Mouse (Mus musculus) kidney, adult 2 months (tissue): Measurements from ENCODE around the gene Olfr113. TPM values are rescaled to one million over a fixed set of nuclear protein-coding genes. Genes with fewer than 3 reads are reported as not detected.
"Not testable (repeated sequence)": the region's sequence is repeated elsewhere in the genome, so short reads cannot be mapped to it uniquely, and the experiment has no call there.

ENCODE experiments used
- DNase-seq: peaks from one replicate; pipeline ENCODE4 v3.0.0; 2021
- H3K27ac ChIP-seq: fragments of 200-500 bp; 2 replicates; pipeline ENCODE4 v1.5.1; 2012; ENCODE audit warnings: low read depth, low read length, control low read depth, inconsistent platforms; ENCODE audit not compliant: insufficient read depth
- H3K27me3 ChIP-seq: fragments of 200-500 bp; replicated peaks from 2 replicates; pipeline ENCODE4 v1.6.1; 2012; ENCODE audit warnings: mild to moderate bottlenecking, moderate library complexity, low read length, inconsistent platforms; ENCODE audit not compliant: control insufficient read depth, insufficient read depth
- H3K36me3 ChIP-seq: fragments of 200-500 bp; 2 replicates; pipeline ENCODE4 v1.6.1; 2012; ENCODE audit warnings: mild to moderate bottlenecking, moderate library complexity, low read length, inconsistent platforms; ENCODE audit not compliant: control insufficient read depth, insufficient read depth
- H3K4me1 ChIP-seq: fragments of 200-500 bp; 2 replicates; pipeline ENCODE4 v1.6.1; 2011; ENCODE audit warnings: low read length; ENCODE audit not compliant: control insufficient read depth, insufficient read depth
- H3K4me3 ChIP-seq: fragments of 200-500 bp; 2 replicates; pipeline ENCODE4 v1.5.1; 2011; ENCODE audit warnings: mild to moderate bottlenecking, low read depth, low read length, control low read depth; ENCODE audit not compliant: insufficient read depth
- CTCF ChIP-seq: fragments of 200-500 bp; conservative IDR thresholded peaks from 2 replicates; pipeline ENCODE4 v1.5.1; 2011; ENCODE audit warnings: low read depth, mild to moderate bottlenecking, control low read depth, low read length, moderate library complexity, mixed read lengths; ENCODE audit not compliant: insufficient read depth, insufficient read length
- POLR2A ChIP-seq: fragments of 200-500 bp; IDR thresholded peaks from one replicate; pipeline ENCODE4 v1.6.1; 2011; ENCODE audit warnings: low read depth, low read length, control low read depth
- WGBS: fragments of 180-500 bp; shearing (Covaris S2); methylation state at CpG from one replicate; pipeline ENCODE4 v1.1.7; 2018; 5-methylcytosine and 5-hydroxymethylcytosine counted together
- polyA plus RNA-seq: library from polyadenylated mRNA; depleted of rRNA; stranded (reverse); fragments of >200 nt; gene quantifications from 2 replicates; pipeline ENCODE4 v1.2.3, GENCODE M21; 2012; rRNA removed

Gene Olfr113
- polyA plus RNA-seq: not detected in 2 replicates

DNA sequence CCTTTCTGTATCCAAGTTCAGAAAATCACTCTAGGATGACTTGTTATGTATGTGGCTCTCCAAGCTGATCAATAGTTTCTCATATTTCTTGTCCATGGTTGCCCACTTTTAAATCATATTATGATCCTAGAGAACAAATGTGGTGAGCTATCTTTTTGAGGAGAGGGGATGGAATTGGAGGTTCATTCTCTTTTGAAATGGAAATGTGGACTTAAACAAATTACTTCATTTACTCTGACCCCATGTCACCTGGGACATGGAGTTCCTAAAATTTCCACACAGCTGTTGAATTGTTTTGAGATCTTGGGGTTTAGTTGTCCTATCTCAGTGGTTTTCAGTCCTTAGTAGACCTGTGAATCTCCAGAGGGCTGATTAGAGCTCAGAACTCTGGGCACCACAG, at the start of gene Olfr113:
TSS of gene Olfr113 (minus strand) at position 101 of the 400 bp plus-strand sequence.
- no peak for DNase-seq
- TF ChIP-seq POLR2A (no peak), CTCF (no peak)
- no peaks in the 10 kb centered on the region for H3K4me1 ChIP-seq

DNA sequence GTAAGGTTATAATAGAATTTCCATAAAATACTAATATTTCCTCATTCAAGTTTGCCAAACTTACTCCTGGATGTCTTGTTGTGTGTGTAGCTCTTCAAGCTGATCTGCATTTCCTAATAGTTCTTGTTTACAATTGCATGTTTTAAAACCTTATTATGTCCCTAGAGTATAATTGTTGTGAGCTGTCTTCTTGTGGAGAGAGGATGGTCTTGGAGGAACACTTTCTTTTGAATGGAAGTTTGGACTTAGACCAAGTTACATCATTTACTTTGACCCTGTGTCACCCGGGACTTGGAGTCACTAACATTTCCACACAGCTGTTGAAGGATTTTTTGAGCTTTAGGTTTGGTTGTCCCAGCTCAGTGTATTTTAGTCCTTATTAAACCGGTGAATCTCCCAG, 49.5 kb upstream of the Olfr113 start, which contains the start of the genes Olfr115 and Olfr116:
TSS of gene Olfr115 (minus strand) at position 101 of the 400 bp plus-strand sequence.
TSS of gene Olfr116 (minus strand) at position 191 of the 400 bp plus-strand sequence.
- Histone ChIP-seq H3K27ac (no peak within 1 kb of the TSS), H3K27me3 (no peaks in the 10 kb centered on the region), H3K4me3 (no peak within 1 kb of the TSS), H3K4me1 (no peaks in the 10 kb centered on the region), H3K36me3 (no peaks in the 10 kb centered on the region)
- no peak for DNase-seq
- no peak for TF ChIP-seq CTCF
- TF ChIP-seq POLR2A: no peak
- WGBS: 80% methylated on average over 2 of the region's 2 CpGs

More for the DNA sequence above, at the start of gene Olfr113:
- H3K4me3 ChIP-seq: no peak within 1 kb of the TSS
- H3K27ac ChIP-seq: no peak within 1 kb of the TSS
- no peaks in the 10 kb centered on the region for H3K36me3 ChIP-seq
- no peaks in the 10 kb centered on the region for H3K27me3 ChIP-seq

DNA sequence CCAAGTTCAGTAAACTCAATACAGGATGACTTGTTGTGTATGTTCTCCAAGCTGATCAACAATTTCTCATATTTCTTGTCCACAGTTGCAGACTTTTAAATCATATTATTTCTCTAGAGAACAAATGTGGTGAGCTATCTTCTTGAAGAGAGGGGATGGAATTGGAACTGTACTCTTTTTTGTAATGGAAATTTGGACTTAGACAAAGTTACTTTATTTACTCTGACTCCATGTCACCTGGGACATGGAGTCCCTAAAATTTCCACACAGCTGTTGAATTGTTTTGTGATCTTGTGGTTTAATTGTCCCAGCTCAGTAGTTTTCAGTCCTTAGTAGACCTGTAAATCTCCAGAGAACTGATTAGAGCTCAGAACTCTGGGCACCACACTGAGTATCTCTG, 15.2 kb upstream of the Olfr113 start, which contains the start of gene Olfr114:
TSS of gene Olfr114 (minus strand) at position 101 of the 400 bp plus-strand sequence.
- H3K27ac ChIP-seq: no peak within 1 kb of the TSS
- H3K27me3 ChIP-seq: no peaks in the 10 kb centered on the region
- no peak for DNase-seq
- no peaks in the 10 kb centered on the region for H3K36me3 ChIP-seq
- no peak within 1 kb of the TSS for H3K4me3 ChIP-seq
- H3K4me1 ChIP-seq: no peaks in the 10 kb centered on the region
- TF ChIP-seq CTCF (no peak), POLR2A (no peak)

DNA sequence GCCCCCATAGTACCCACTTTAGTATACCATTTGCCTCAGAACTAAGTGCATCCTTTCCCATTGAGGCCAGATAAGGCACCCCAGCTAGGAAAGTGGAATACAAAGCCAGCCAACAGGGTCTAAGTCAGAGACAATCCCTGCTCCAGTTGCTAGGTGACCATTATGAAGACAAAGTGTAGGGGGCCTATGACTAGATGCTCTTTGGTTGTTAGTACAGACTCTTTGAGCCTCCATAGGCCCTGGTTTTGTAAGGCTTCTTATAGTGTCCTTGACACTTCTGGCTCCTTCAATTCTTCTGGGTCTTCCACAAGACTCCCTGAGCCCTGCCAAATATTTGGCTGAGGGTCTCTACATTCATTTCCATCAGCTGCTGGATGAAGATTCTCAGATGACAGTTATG, 8.1 kb downstream of the Olfr113 start, which contains the start of gene Olfr112:
TSS of gene Olfr112 (minus strand) at position 101 of the 400 bp plus-strand sequence.
- no peak within 1 kb of the TSS for H3K4me3 ChIP-seq
- H3K27ac ChIP-seq: no peak within 1 kb of the TSS
- TF ChIP-seq CTCF (no peak), POLR2A (no peak)
- DNase-seq: no peak
- no peaks in the 10 kb centered on the region for H3K36me3 ChIP-seq
- no peaks in the 10 kb centered on the region for H3K27me3 ChIP-seq
- H3K4me1 ChIP-seq: no peaks in the 10 kb centered on the region

DNA sequence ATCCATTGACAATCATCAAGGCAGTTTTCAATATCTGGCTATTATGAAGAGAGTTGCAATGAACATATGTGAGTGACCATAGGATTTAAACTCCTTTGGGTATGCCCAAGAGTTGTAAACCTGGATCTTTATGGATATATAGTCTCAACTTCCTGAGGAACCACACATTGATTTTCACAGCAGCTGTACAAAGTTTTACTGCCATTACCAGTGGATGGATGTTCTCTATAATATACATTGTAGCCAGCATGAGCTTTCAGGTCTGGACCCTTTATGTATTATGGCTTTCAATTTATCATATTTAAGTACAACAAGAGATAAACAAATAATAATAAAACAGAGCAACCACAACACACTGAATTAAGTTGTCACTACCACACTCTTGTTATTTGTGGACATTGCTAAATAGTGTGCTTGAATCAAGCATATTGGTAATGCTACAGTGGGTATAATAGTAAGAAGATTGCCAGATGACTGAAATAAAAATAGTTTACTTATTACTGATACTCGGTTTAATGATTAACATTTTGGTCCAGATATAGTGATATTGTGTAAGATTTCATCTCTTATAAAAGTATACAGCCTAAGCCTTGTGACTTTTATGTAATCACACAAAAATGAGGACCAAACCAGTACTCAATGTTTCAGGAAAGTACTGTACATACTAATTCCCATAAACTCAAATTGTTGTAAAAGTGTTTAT, 18.4 kb downstream of the Olfr113 start:
- Histone ChIP-seq H3K4me1 (no peaks in the 10 kb centered on the region), H3K27me3 (no peaks in the 10 kb centered on the region), H3K27ac (no peak overlapping the region), H3K4me3 (no peak overlapping the region), H3K36me3 (no peaks in the 10 kb centered on the region)
- DNase-seq: no peak
- TF ChIP-seq CTCF (no peak), POLR2A (no peak)
- WGBS: 52% methylated on average over 1 of the region's 1 CpGs

DNA sequence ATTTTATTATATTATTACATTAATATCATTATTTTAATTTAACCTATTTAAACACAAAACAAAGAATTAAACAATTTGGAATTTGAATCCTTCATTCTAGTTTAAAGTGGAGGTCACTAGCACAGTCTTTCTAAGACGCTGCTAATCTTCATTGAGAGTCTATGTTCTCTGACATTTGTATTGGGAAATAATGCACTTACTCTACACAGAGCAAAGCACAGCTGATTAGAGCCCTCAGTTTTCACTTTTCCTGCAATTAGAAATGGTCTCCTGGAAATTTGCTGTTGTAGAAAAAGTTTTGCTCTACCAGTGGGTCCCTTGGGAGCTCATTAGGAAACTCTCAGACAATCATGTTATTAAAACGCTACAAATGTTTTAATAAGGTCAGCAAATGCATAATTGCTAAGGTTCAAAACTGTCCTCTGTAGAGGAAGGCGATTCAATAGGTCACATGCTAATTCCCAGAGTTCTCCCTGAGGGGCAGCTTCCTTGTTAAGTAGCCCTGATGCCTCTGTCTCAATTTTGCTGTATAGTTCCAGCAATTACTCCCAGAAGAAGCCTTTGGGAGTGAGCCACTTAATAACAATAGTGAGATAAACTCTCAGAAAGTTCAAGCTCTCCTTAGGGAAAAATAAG, 33.5 kb downstream of the Olfr113 start:
- WGBS: 60% methylated on average over 3 of the region's 3 CpGs
- H3K4me1 ChIP-seq: no peaks in the 10 kb centered on the region
- no peak for TF ChIP-seq CTCF
- H3K36me3 ChIP-seq: no peaks in the 10 kb centered on the region
- H3K27me3 ChIP-seq: no peaks in the 10 kb centered on the region
- no peak overlapping the region for H3K4me3 ChIP-seq
- no peak for DNase-seq
- H3K27ac ChIP-seq: no peak overlapping the region

DNA sequence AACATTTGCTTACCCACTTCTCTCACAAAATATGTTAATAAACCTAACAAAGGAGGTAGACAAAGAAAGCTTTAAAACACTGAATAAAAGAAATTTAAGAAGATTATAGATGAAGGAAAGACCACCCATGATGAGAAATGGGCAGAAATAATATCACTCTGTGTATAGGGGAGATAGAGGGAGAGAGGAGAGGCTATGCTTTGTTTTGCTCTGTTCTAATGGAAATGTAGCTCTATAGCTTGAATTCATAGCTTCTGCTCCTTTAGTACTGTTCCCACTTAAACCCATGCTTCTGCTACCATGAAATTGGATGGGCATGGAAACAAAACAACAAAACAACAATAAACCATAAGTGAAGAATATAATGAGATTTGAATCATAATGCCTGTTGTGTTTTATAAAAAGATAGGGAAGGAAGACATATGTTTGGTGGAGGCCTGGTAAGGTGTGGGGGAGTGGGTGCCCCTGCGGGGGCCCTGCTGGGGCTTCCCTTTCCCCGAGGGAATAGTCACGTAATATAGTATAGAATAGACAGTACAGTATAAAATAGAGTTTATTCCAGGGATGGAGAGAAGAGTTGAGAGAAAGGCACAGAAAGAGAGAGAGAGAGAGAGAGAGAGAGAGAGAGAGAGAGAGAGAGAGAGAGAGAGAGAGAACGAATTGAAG, 35.9 kb downstream of the Olfr113 start:
- no peak for TF ChIP-seq CTCF
- no peak for TF ChIP-seq POLR2A
- Histone ChIP-seq H3K27me3 (no peaks in the 10 kb centered on the region), H3K4me3 (no peak overlapping the region), H3K36me3 (no peaks in the 10 kb centered on the region), H3K4me1 (no peaks in the 10 kb centered on the region), H3K27ac (no peak overlapping the region)
- no peak for DNase-seq
- WGBS: 78% methylated on average over 4 of the region's 4 CpGs

DNA sequence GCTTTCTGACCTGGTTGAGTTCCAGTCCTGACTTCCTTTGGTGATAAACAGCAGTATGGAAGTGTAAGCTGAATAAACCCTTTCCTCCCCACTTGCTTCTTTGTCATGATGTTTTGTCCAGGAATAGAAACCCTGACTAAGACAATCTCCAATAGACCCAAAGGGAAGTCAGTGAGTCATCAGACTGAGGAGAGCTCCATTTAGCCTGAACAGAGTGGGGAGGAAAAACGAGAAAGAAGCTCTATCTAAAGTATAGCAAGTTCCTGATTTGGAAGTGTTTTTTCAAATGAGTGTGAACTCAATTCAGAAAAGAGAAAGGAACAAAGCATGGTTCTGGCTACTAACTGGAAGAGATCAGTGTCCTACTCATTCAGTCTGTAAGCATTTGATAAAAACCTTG, 39.0 kb downstream of the Olfr113 start:
- H3K36me3 ChIP-seq, DNase-seq, H3K4me3 ChIP-seq, H3K27me3 ChIP-seq, H3K4me1 ChIP-seq, H3K27ac ChIP-seq: not testable (repeated sequence)
- 49% methylated on average over 1 of the region's 1 CpGs for WGBS
